Mouse (Mus musculus) embryo, embryonic 10.5 days (tissue): ENCODE results near the gene Arid1a.
"Not testable (repeated sequence)": the region's sequence is repeated elsewhere in the genome, so short reads cannot be mapped to it uniquely, and the experiment has no call there.

Source experiments
- DNase-seq: peaks from one replicate; pipeline ENCODE4 v3.0.0-alpha.2; 2015; ENCODE audit warnings: low spot score

The Arid1a gene

DNA sequence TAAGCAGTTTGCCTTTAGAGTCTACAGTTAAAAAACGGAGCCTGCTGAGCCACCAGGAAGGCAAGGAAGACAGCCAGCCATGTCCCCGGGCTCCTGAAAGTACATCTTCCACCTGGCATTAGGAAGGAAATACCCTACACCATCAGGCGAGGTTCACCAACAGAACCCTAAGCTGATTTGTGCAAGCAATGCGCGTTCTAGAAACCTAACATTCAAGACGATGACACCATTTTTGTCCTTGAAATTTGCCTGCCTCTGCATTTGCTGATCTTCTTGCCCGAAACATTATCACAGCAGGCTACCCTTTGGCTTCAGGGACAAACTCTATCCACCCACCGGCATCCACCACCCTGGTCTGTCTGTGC lies 82.3 kb downstream of the Arid1a start:
- no peak for DNase-seq

DNA sequence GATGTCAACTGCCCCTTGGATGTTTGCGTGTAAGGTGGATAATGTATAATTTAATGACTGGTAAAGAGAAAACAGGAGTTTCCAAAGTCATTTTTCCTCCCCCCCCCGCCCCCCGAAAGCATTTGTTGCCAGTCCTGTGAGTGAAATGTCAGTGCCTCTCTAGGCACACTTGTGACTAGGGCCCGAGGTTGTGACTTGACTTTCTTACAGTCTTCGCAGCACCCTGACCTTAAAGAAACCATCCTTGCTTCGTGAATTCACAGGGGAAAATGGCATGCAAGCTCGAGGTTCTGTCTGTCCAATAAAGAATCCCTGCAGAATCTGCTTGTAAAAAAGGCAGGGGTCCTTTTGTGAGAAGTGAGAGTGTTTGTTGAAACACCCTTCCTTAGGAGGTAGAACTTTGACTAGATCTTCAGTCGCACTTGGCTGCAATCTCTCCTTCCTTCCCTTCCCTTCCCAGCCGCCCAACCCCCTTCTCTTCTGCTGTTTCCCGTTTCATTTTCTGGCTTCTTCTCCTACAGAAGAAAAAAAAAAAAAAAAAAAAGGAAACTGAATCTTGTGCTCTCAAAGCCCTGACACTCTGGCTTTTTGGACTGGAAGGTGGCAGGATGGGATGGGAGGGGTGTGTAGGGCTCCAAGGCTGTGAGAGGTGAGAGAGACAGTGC lies 82.8 kb downstream of the Arid1a start:
- DNase-seq = peak; percentile 44

GRCm38 (mm10) chr4:133672845-133673647 lies 83.5 kb downstream of the Arid1a start:
- peak; percentile 64 for DNase-seq

DNA sequence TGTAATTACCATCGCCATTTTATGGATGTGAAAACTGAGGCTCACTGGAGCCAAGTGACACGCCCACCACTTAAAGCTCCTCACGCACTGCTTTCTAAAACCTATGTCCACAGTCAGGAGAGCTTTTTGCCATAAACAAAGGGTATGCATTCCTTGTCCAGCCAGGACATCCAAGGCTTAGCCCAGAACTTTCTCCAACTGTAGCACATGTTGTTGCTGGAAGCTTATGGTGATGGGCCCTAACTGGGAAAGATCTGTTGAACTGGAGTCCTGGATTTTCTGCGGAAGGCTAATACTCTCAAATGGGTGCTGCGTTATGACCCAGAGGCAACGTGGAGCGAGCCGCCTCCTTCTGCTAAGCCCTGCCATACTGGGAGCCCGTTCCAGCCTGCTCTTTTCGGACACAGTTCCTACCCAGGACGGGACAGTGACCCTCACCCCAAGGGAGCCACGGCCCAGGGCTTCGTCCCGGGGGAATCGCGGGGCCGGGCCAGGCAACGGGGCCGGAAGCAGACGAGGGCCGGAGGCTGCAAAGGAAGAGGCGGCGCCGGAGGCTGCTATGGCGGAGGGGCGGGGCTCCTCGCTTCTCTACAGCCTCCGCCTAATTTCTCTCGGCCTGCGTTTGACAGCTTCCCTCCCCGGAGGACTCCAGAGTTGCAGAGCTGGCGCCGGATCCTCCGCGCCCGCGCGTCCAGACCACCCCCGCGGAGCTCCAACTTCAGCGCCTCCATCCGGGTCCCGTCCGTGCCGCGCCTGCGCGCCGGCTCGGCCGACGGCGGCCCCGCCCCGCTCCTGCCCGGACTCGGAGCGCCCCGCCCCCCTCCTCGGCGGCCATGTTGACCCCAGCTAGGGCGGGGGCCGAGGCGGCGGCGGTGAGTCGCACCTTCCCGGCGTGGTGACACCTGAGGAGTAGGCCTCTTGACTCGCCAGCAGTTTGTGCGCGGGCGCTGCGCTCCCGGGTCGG lies 84.4 kb downstream of the Arid1a start, which contains the start of gene Pigv:
Gene Pigv (minus strand): TSS at position 767 of the 964 bp plus-strand sequence.
- peak; percentile 93 for DNase-seq

DNA sequence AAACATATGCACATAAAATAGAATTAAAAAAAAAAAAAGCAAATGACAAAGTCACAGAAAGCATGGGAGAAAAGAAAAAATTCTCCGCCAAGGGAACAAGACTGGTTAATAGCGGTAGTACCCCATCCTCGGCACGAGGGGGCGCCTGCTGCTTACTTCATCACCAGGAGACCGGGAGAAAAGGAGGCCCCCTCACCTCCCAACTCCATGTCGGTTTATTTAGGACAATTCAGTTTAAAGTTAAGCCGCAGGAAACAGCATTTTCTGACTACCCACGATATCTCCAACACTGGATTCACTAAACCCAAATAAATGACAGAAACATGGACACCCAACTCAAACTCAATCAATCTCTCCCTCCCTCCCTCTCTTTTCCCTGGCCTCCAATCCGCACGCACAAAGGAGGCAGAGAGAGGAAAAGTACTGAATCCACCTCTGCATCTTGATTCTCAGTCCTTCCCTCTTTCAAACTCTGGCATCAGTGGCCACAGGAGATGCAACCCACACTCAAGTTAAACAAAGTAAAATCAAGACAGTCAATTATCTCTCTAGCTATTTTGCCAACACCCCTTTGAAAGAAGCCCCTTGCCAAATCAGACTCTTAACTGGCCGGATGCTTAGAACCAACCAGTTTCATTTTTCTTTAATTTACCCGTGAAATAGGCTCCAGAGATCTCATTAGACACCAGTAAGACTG lies 85.2 kb downstream of the Arid1a start:
- DNase-seq = peak; percentile 91

GRCm38 (mm10) chr4:133669652-133670210 lies 86.8 kb downstream of the Arid1a start:
- DNase-seq = no peak

GRCm38 (mm10) chr4:133668537-133668936 lies 88.0 kb downstream of the Arid1a start:
- DNase-seq = no peak

DNA sequence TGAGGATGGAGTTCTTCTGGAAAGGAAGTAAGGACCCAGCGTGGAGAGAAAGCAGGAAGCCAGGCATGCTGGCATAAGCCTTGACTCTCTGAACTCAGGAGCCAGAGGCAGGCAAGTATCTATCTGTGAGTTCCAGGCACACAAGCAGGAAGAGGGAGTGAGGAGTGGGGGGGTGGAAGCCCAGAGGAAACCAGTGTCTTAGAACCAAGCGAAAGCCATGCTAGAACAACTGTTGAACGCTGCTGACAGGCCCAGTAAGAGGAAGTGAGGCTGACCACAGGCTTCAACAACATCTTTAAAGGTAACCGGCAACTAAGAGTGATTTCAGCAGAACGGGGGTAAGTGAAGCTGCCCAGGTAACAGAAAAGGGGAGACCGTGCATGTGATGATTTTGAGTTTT lies 90.4 kb downstream of the Arid1a start:
- no peak for DNase-seq

- no peak for DNase-seq
Observed at GRCm38 (mm10) chr4:133665118-133665517, 91.5 kb downstream of the Arid1a start.

- DNase-seq = no peak
Observed at GRCm38 (mm10) chr4:133662945-133663344, 93.6 kb downstream of the Arid1a start.

DNA sequence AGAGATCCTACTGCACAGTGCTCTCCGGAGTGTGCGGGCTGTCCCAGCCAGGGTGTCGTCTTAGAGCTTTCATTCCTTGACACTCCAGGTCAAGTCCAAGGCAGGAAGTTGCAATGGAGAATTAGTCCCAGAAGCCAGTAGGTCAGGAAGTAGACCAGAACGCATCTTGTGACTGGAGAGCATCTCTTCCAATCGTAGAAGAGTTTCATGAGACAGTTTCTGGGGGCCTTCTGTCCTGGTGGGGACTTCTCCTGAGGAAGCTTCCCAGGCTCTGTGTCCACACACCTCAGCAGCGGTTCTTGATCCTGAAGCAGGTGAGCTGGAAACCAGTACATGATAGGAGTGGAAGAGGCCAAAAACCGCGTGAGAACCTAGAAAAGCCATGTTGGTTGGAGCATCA lies 94.1 kb downstream of the Arid1a start:
- DNase-seq = no peak

DNA sequence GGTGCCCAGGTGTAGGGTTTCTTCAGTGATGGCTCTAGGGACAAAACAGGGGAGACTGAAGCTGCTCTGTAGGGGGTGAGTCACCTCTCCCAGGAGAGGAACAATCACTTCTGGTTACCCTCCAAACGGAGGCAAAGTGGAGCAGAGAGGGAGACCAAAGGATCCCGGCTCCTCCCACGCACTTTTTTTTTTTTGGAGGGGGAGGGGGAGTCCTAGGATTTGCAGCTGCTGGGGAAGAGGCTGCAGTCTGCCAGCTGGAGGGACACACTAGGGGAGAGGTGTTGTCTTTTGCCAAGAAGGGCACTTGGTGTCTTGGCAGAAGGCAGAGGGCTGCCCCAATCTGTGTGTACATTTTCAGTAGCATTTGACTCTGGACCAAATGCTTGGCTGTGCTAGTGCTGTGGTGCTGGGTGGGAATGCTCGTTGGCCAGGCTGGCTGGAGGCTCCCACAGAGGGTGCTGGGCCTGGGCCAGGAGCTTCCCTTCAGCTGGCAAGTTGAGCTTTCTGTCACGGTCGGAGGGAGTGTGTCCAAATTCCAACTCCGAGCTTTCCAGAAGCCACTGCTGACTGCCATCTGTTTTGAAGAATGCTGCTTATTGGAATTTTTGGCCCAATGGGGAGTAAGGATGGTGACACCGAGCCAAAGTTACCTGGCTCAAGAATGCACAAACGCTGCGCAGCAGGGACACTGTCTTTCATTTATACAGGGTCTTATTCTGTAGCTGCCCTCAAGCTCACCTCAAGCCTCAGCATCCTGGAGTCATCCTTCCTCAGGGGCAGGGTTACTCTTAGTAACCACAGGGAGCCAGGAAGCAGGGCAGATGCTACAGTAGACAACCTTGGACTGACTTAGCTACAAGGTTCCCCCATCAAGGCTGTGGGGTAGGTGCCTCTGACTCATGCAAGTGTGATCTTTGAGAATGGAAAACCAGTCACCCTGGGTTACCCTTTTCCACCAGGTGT lies 96.1 kb downstream of the Arid1a start:
- peak; percentile 45 for DNase-seq

DNA sequence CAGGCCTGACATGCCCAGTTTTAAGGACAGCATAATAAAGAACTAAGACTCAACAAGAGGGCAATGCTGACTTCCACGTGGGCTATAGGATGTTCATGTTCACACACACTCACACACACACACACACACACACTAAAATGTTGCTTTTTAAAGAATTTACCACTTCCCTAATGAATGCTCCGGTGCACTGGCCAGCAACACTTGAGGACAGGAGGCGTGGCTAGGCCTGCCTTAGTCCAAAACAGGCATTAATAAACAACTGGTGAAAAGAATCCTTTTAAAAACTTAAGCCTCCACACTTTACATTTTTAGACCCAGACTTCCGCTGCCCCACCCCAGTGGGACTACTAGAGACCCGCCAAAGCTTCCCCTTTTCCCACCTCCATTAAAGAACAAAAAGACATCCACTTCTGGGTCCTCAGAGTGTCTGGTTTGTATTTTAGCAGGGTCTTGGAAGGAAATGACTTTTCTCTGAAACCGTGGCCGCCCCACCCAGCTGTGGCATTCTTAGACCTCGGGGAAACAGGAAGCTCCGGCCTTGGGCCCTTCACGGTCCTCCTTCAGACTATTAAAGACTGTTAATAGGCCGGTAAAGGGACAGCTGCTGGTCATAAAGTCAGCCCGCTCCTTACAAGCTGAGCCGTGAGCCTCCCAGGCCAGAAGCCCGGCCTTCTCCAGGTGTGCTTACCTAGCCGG lies 96.9 kb downstream of the Arid1a start:
- DNase-seq = peak; percentile 65

DNA sequence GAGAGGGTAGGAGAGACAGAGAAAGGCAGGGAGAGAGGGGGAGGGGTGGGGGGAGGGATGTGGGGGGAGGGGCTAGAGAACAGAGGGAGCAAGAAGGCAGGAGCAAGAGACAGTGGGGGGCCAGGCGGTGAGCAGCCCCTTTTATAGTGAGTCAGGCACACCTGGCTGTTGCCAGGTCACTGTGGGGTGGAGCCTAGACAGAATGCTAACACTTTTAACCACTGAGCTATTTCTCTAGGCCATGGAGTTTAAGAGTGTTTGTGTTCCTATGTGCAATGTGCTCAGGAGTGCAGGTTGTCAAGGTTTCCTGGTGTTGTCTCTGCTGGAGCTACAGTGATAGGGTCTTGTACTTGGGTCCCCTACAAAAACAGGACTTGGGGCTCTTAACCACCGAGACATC lies 97.8 kb downstream of the Arid1a start:
- no peak for DNase-seq

- DNase-seq = no peak
Observed at GRCm38 (mm10) chr4:133657829-133658458, 98.6 kb downstream of the Arid1a start.

DNA sequence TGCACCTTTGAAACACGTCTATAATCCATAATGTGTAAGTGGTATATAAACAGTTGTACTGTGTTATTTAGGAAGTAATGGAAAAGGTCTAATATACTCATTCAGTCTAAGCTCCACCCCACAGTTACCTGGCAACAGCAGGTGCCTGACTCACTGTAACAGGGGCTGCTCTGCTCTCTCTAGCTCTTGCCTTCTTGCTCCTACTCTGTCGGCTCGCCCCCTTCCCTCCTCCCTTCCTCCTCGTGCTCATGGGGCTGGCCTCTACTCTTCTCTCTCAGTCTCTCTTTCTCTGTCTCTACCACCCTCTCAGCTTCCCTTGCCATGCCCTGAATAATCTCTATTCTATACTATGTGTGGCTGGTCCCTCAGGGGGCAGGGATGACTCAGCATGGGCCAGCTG lies 99.6 kb downstream of the Arid1a start:
- no peak for DNase-seq

DNA sequence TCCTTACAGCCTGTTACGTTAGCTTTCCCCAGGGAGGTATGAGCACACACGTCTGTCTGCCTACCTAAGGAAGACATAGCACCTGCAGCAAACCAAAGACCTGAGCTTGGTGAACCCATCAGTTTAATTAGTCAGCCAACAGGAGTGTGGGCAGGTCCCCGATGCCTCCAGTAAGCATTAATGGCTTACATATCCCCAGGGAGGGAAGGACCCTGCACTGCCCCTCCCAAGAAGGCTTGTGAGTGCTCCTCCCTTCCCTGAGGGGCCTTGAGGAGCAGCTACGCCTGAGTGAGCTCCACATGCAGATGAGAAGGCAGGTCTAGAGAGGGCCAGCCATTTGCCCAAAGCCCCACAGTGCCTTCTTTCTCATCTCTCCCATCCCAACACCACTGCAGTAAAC lies 100.3 kb downstream of the Arid1a start:
- DNase-seq = no peak

DNA sequence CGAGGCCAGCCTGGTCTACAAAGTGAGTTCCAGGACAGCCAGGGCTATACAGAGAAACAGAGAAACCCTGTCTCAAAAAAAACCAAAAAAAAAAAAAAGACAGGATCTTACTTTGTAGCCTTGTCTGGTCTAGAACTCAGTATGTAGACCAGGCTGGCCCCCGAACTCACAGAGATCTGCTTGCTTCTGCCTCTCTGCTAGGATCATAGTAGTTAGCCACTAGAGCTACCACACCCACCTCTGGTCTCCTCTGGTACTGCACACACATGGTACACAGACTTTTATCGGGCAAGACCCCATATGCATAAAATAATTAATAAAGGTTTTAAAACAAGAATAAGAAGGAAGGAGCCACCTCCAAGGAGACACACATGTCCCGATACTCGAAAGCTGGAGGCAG lies 102.5 kb downstream of the Arid1a start:
- not testable (repeated sequence) for DNase-seq

- no peak for DNase-seq
Observed at GRCm38 (mm10) chr4:133652746-133653145, 103.8 kb downstream of the Arid1a start.
